In the genomic region with DNA sequence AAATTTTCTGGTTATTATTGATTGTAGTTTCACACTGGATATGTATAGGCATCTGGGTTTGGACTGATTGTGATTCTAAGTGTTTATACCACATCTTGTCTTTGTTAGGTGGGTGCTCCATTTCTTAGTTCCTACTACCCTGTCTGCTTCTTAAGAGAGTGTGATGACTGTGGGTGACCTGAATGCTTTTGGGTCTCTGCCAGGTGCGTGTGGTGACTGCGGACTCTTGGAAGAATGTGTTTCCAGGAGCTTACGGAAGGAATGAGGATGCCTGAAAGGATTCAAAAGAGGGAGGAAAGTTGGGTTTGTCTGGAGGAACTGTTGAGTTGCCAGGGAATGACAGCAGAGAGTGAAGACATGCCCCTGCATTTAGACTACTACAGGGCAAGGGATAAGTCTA, we compare ENCODE assay signal across 21 mouse cellular contexts.
DNase-seq lines count a peak whose midpoint lies in the region; ATAC-seq lines count a peak whose summit lies in the region.
"Had no signal": no experiment of that assay in that cellular context is flagged by ENCODE, and none has a peak within 500 bp of the region (broad histone marks: within the 10 kb centered on the region; RNA-seq: fewer than 3 reads in every experiment).

No protein-coding gene starts in this region.

- H3K36me3 ChIP-seq in midbrain, embryonic 14.5 days (ENCODE audit: control insufficient read depth, insufficient read depth, low read length) = no peaks in the 10 kb centered on the region
- no peaks in the 10 kb centered on the region for H3K36me3 ChIP-seq in midbrain, embryonic 10.5 days
- H3K36me3 ChIP-seq: embryonic facial prominence, embryonic 15.5 days; forebrain, embryonic 10.5 days; heart, embryonic 13.5 days had no signal

- DNase-seq in cerebellum, postnatal 14 days = peak; percentile 14 to 30
- no peak for DNase-seq in cerebellum, adult 9-10 months
- DNase-seq in midbrain, embryonic 14.5 days = peak; percentile 17
- DNase-seq in midbrain, embryonic 10.5 days (ENCODE audit: low spot score) = no peak
- DNase-seq in 3134 (ENCODE audit: extremely low read depth, insufficient read length, low spot score) (peak; percentile 2), 3T3-L1 (ENCODE audit: low read depth, low spot score) (peak; percentile 3)
- DNase-seq in kidney, postnatal 14 days = no peak
- no peak for DNase-seq in ovary, adult 18-20 months (ENCODE audit: low spot score)
- DNase-seq: adrenal gland, adult 2 months; adrenal gland, postnatal 25 days; embryo, embryonic 11 days; gastrocnemius, adult 2 months; gastrocnemius, postnatal 25 days; heart, postnatal 36 days had no signal

- H3K4me1 ChIP-seq in midbrain, embryonic 14.5 days (ENCODE audit: control insufficient read depth, insufficient read depth, low read length) = no peaks in the 10 kb centered on the region
- H3K4me1 ChIP-seq in midbrain, embryonic 10.5 days = no peaks in the 10 kb centered on the region
- H3K4me1 ChIP-seq: embryonic facial prominence, embryonic 15.5 days; forebrain, embryonic 10.5 days; heart, embryonic 13.5 days had no signal

- no peak overlapping the region for H3K4me2 ChIP-seq in midbrain, embryonic 14.5 days (ENCODE audit: low read length)
- H3K4me2 ChIP-seq: embryonic facial prominence, embryonic 15.5 days; heart, embryonic 13.5 days had no signal

- ATAC-seq in midbrain, embryonic 14.5 days (ENCODE audit: low FRiP score, low TSS enrichment) = no peak
- ATAC-seq: forebrain, embryonic 14.5 days; intestine, embryonic 16.5 days had no signal

- no peak overlapping the region for H3K9ac ChIP-seq in midbrain, embryonic 14.5 days (replicated peaks; ENCODE audit: low read length)
- H3K9ac ChIP-seq: embryonic facial prominence, embryonic 15.5 days; heart, embryonic 13.5 days had no signal

- H3K9me3 ChIP-seq in midbrain, embryonic 14.5 days (ENCODE audit: control insufficient read depth, low read length) = no peaks in the 10 kb centered on the region
- no peaks in the 10 kb centered on the region for H3K9me3 ChIP-seq in midbrain, embryonic 10.5 days (replicated peaks)
- H3K9me3 ChIP-seq: embryonic facial prominence, embryonic 15.5 days; forebrain, embryonic 10.5 days; heart, embryonic 13.5 days had no signal

- WGBS in midbrain, embryonic 14.5 days = 63% methylated on average over 3 of the region's 3 CpGs
- WGBS in midbrain, embryonic 10.5 days = 87% methylated on average over 3 of the region's 3 CpGs

- no peak overlapping the region for H3K4me3 ChIP-seq in midbrain, embryonic 14.5 days (replicated peaks; ENCODE audit: low read depth, low read length)
- no peak overlapping the region for H3K4me3 ChIP-seq in midbrain, embryonic 10.5 days
- H3K4me3 ChIP-seq: embryonic facial prominence, embryonic 15.5 days; erythroblast, embryonic 14.5 days; forebrain, embryonic 10.5 days; gastrocnemius, adult 2 months; heart, embryonic 13.5 days had no signal

- no peak overlapping the region for H3K27ac ChIP-seq in midbrain, embryonic 14.5 days (replicated peaks; ENCODE audit: low read depth, low read length)
- no peak overlapping the region for H3K27ac ChIP-seq in midbrain, embryonic 10.5 days (replicated peaks)
- H3K27ac ChIP-seq: embryonic facial prominence, embryonic 15.5 days; forebrain, embryonic 10.5 days; gastrocnemius, adult 2 months; heart, embryonic 13.5 days had no signal

- H3K27me3 ChIP-seq in midbrain, embryonic 14.5 days (ENCODE audit: control insufficient read depth, insufficient read depth, low read length) = no peaks in the 10 kb centered on the region
- no peaks in the 10 kb centered on the region for H3K27me3 ChIP-seq in midbrain, embryonic 10.5 days (ENCODE audit: low read depth, poor library complexity, severe bottlenecking)
- H3K27me3 ChIP-seq: CH12.LX; embryonic facial prominence, embryonic 15.5 days; heart, embryonic 13.5 days had no signal

Comparison
In these comparisons a context has a peak if more than half of its experiments do, and no peak if none do; other contexts are left out.
1. DNase-seq: peak in cerebellum, postnatal 14 days (2 of 2), midbrain, embryonic 14.5 days (single experiment), 3134 (single experiment) and 3T3-L1 (single experiment); none in cerebellum, adult 9-10 months (single experiment), midbrain, embryonic 10.5 days (single experiment), kidney, postnatal 14 days (single experiment) and ovary, adult 18-20 months (single experiment).